Mouse (Mus musculus) cerebellum, adult 11-12 months (tissue): ENCODE results near the gene Nr2e3.
A peak's percentile ranks its signal among the peaks of the same experiment; 100 is the strongest.
"Not testable (repeated sequence)": the region's sequence is repeated elsewhere in the genome, so short reads cannot be mapped to it uniquely, and the experiment has no call there.

Experiments used
- DNase-seq: peaks from one replicate; pipeline ENCODE4 v3.0.0; 2022

Gene Nr2e3

DNA sequence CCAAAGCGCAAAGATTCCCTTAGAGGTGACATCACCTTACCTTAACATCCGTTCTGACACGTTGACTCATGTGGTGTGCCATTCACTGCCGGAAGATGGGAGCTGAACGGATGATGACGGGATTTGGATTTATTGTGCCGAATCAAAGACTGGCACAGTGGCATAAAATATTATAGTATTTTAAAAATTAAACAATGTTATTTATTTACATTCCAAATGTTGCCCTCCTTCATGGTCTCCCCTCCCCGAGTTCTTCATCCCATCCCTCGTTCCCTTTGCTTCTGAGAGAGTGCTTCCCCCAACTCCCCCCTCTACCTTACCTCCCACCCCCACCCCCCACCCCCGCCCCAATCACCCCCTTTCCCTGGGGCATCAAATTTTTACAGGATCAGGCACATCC is at the start of gene Nr2e3:
Gene Nr2e3, minus strand, starts transcription at position 101 of the 400 bp plus-strand sequence.
- no peak for DNase-seq

DNA sequence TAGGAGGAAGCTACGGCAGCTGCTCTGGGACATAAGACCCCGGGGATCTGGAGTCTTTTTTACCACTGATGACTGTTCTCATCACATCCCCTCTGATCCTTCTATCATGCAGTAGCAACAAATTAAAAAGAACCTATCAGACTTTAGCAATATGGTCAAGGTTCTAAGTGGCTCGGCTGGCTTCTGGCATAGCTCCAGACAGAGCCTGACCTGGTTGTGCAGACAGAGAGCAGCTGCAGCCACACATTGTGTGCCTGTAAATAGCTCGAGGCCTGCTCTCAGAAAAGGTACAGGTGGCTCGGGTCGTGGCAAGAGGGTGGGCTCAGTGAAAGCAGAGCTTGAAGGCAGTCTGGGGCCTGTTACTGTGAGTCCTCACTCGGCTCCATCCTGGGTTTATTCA is 48.5 kb upstream of the Nr2e3 start:
- peak; percentile 12 for DNase-seq

DNA sequence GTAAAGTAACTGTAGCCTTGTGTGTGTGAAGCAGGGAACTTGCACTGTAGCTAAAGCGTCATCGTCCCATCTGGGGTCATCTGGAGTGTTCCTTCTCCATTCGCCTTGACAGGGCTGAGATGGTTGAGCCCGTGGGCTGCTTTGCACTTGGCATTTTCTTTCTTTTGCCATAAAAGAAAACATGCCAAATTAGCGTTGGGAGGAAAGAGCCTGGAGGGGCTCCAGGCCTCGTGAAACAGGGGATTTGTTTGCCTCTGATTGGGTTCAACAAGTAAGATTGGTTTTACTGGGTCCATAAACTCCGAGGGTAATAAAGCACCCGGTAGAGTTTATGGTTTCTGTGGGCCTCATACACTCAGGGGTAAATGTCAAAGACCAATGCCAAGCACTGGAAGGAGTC is 41.9 kb upstream of the Nr2e3 start:
- DNase-seq = no peak

DNA sequence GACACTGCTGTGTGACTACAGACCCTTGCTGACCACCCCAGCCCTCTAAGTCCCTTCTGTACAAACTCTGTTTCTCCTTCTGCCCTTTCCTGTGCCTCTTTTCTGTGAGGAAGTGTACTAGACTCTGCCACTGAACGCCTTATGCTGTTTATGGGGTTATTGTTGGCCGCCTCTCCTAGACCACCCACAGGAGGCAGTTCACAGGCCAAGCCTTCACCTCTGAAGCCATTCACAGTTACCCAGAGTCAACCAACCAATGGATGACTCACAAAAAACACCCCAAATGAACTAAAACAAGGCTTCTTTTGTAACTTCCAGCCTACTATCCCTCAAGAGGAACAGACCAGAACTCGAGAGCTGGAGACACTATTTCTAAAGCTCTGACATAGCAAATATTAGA is 41.0 kb upstream of the Nr2e3 start:
- DNase-seq = no peak

DNA sequence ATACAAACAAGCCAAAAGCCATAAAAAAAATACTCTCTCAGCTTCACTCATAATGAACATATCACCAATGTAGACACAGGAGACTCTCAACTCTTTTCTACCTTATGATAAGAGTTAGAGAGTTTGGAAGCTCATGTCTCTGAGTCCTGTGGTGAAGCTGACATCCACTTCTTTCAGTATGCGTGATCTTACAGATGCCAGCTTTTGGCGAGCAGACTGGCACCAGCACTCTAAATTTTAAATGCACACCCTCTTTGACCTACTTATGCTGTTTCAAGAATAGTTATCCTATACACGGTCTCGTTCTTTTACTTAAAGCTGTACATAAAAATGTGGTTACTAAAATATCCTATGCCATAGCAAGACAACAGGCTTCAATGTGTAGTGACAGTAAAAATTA is 37.3 kb upstream of the Nr2e3 start:
- no peak for DNase-seq

DNA sequence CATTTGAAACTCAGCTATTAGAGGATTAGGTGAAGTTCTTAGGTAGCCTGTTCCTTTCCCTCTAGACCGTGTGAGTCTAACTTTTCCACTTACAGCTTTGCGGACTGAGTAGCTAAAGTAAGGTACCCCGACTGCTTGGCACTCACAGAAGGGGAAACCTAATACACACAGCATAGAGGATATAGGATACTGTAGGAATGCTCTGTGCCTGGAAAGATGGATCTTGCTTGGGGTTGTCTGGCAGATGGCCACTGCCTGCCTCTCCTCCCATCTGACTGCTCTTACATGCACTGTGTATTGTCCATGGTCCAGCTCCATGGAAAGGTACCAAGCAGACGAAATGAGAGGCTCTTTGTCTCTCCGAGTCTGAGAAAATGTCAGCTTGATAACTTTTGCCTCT is 30.9 kb upstream of the Nr2e3 start:
- no peak for DNase-seq

DNA sequence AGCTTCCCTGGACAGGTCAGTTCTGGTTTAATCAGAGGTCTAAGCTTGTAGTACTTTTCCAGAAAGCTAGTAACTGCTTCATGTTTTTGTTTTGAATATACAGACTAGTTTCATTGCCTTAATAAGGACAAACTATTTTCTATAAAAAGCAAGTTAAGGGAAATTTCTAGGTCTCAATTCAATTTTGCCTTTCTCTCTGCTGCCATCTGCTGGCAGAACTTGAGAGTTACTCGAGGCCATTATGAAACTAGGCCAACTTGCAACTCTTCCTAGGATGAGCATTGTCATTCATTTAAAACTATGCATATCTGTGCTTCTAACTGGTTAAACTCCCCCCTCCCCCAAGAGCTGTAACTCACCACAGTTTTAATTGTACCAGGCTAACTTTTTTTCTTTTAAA is 29.4 kb upstream of the Nr2e3 start:
- peak; percentile 9 for DNase-seq

DNA sequence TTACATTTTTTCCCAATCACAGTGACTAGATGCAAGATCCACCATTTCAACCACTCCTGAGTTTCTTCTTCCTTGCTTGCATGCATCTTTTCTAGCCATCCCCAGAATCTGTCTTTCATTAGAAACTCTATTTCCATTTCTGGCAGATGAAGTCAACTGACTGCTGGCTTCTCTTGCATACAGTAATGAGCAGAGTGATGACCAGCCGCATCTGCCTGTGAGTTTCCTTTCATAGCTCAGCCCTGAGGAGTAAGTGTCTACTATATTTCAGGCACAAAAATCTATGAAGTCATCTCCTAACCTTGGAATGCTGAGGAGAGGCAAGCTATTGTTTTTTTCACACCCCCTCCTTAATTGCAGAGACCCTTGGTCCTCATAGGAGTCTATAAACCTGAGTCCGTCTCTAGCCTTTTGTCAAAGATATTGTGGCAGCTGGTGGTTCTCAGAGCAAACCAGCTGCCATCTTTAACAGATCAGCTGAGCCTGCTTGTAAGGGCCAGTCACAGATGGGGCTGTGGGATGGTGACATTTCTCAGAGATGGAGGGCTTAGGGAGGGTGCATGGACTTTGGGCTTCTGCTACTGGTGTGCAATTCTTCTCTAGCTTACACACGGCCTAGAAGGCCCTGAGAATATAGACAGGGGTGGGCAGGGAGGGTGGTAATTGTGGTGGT is 25.6 kb upstream of the Nr2e3 start:
- no peak for DNase-seq

DNA sequence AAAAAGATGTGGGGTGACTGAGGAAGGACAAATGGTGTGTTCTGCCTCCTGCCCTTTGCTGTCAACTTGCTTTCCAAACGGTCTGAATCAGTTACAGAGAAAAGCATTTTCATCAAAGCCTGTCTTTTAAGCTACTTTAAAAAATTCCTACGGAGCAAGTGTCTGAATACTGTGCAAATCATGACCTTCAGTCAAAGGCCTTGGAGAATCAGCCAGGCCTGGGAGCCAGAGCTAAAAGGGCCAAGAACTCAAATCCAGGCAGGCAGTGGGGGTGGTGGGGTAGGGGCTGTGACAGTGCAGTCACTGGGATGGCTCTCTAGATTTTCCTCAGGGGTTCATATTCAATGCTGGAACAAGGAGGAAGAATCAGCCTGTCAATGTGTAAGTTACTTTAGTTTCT is 20.7 kb upstream of the Nr2e3 start:
- DNase-seq = no peak

DNA sequence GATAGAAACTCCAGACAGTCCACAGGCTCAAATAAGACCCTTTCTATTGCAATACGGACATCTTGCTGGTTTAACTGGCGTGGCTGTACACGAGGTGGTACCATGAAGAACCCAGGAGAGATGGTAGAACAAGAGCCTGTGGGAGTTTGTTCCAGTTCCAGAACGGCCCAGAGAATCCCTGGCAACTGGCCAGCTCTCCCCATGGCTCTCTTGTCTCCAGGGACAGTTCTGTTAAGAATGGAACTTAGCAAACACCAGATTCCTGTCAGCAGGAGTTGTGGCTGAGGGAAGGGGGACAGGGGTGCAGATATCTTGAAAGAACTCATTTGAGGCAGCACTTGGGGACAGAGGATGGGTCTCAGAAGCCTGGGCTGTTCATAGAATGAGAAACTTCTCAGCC is 10.8 kb upstream of the Nr2e3 start:
- no peak for DNase-seq

DNA sequence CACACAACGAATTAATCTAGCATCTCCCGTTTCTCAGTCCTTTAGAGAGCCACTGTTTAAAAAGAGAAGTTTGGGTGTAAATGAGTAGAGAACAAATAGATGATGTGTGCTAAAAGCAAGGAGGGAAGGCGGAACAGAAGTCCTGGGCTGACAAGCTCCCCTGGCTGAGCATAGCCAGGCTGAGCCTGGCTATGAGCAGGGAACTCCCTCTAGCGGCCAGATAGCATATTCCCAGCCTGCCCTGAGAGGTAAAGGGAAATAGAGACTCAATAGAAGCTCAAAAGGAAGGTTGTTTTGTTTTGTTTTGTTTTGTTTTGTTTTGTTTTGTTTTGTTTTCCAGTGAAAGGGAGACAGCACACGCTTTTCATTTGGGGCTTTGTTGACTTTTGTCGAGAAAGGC is 8.9 kb upstream of the Nr2e3 start:
- peak; percentile 18 for DNase-seq

DNA sequence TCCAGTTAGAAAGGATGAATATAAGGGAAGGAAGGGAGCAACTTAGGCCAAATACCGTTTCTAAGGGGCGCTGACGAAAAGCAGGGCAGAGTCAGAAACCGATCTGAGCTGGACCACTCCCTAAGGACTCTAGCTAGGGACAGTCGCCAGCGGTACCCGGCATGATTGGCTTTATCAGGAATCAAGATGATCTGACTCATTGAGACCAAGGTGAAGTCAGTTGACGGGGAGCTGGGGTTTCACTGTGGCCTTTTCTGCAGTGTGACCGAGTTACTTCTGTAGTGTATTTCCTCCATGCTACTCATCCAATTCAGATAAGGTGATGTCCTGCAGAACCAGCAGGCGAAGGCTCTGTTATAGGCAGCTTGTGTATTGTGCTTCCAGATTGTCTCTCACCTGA is 4.6 kb upstream of the Nr2e3 start:
- no peak for DNase-seq

DNA sequence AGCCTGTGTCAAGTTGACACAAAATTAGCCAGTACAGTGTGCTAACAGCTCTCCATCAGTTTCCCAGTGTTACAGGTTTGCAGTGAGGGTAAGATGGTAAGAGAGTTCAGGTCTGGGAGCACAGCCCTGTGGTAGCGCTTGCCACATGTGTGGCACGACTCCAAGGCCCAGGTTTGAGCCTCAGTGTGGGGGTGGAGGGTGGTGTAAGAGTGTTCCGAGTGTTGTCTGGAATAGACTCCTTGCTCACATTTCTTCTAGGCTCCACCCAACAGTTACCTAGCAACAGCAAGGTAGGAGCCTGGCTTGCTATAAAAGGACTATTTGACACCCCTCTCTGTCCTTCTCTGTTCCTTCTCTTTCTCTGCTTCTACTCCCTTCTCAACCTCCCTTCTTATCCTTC is 3.9 kb upstream of the Nr2e3 start:
- no peak for DNase-seq

DNA sequence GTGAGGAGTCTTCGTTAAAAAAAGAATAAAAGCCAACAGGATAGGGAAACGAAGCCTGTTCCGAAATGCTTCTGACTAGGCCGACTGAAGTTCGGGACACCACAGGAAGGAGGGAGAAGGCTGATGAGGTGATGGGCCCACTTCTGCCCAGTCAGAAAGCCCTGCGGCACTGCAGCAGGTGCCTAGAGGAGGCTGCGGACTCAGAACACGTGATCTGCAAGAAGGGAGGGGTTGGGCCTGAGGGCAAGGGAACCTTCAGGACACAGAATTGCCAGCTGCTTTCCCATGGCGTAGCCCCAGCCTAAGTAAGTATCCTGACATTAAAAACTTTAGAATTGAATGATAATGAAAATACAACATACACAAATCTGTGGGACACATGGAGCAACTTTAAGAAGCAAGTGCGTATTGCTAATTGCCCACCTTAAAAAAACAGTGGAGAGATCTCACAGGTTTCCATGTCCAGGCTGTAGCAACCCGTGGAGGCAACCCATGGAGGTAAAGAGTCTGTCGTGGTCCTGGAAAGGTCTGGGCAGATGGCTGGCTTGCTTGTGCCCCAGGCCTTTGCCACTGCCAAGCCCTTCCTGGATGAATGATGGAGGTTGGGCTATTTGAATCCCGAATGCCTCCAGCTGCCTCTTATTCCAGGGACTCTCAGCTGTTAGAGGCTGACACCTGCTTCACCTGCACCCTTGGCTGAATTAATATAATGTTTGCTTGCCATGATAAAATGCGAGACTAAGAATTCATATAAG is 919 bp upstream of the Nr2e3 start:
- DNase-seq = no peak

DNA sequence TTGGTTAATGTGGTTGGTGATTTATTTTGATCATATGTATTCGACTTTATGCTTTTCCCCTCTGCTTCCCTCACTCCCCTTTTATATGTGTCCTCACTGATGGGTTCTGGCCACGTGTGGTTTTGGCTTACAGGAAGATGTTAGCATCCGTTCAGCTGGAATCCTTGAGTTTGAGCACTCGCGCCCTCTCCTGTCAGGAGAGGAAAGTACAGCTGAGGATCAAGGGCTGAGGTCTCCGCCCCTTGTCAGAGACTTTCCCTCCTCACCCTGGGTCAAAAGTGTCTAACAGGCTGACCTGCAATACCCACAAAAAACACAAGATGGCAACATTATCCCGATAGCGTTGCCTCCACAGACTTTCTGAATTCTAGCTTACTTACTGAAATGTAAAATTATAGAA is 1.2 kb downstream of the Nr2e3 start:
- peak; percentile 63 for DNase-seq

DNA sequence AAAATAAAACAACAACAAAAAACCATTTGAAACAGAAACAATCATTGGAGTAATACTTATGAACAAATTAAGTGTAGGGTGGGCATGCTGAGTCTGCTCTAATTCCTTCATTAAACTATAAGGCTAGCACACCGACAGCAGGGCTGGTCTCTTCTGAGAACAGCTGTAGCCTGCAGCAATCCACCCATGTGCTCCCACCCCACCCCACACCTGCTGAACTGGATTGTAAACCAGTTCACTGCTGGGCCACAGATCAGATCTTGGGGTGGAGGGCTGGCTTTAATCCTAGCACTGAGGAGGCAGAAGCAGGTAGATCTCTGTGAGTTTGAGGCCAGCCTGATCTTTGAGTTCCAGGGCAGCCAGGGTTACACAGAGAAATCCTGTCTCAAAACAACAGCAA is 2.3 kb downstream of the Nr2e3 start:
- not testable (repeated sequence) for DNase-seq

DNA sequence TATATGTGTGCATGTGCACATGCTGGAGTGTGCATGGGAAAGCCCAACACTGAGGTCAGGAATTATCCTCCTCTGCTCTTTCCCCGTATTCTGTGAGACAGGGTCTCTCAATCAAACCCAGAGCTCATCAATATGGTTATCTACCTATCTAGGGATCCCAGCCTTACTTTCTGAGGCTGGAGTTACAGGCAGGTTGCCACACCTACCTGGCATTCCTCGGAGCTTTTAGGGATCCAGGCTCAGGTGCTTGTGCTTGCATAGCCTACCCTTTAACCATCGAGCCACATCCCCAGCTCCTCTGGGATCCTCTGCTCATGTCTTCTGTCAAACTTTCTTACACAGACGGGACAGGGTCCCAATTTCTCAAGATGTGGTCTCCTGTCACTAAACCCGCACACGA is 4.0 kb downstream of the Nr2e3 start:
- no peak for DNase-seq

DNA sequence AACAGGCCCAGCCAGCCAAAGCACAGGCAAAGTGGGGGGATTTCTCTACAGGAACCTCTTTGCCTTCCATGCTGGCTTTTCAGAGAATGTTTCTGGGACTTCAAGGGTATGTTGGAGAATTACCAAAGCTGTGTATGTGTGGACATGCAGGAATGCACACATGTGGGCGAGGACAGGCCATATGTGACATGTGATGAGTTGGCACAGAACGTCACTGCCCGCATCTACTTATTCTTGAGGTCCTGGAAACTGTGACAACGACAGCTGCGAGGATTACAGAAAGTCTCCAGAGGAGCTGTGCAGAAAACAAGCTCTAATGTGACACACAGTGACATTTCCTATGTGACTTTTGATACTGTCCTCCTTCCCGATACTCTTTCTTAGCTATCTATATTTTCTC is 4.8 kb downstream of the Nr2e3 start:
- DNase-seq = no peak

DNA sequence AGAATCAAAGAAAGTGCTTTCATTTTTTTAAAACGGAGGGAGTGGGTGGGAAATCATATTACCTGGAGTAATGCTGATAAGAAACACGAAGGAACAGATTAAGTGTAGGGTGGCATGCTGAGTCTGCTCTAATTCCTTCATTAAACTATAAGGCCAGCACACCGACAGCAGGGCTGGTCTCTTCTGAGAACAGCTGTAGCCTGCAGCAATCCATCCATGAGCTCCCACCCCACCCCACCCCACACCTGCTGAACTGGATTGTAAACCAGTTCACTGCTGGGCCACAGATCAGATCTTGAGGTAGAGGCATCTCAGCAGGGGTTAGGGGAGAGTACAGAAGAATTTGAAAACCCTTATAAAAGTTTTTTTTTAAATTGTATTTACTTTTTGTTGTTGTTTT is 5.3 kb downstream of the Nr2e3 start:
- DNase-seq = no peak

DNA sequence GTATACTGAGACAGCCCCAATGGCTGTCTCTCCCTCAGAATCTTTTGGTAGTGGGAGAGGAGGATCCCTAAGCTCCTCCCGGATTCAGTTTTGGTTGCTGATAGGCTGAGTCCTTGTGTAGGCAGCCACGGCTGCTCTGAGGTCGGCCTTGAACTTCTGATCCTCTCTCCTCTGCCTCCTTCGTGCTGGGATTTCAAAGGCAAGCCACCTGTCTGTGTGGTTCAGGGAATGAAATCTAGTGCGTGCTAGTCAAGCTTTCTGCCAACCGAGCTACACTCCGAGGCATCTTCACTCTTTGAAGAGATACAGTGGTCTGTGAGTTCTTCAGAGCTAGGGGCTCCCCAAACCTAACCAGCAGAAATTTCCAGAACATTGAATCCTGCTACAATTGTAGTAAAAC is 6.9 kb downstream of the Nr2e3 start:
- DNase-seq = no peak

DNA sequence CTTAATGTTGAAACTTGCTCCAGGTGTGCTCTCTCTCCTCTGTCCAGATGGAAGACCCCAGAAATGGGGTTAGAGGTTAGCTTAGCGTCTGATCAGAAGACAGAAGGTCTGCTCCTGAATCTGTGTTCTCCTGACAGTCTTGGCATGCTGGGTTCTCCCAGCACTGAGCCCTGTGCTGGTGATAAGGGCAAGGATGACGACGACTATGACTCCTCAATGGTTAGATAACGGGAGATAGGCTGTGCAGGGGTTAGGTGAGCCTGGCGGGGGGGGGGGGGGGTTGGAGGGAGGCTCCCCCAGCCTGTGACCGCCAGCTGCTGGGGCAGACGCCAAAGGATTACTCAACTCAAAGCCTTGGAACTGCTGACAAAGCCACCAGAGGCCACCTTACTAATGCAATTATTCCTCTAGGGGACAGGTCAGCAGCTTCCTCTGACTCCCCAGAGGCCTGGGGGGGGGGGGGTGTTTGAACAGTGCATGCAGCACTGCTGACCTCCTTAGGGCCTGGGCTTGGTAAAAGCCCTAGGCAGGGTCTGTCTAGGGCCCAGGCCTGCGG is 7.9 kb downstream of the Nr2e3 start:
- DNase-seq = no peak

DNA sequence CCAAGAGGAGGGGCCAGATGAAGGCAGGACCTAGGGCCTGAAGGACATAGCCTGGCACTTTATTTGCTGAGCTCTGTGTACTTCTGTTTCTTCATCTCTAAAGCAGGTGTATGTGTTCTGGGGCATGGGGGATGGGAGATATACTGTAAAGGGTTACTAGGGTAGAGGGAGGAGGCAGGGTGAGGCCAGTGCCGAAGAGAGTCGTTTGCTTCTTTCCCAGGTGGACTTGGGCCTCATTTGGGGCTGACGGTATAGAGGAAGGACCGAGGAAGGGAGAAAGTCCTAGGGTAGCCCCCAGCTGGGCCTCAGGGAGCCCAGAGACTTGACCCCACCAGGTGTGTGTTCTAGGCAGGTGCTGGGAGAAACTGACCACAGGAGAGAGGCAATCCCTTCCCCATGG is 8.5 kb downstream of the Nr2e3 start:
- no peak for DNase-seq

DNA sequence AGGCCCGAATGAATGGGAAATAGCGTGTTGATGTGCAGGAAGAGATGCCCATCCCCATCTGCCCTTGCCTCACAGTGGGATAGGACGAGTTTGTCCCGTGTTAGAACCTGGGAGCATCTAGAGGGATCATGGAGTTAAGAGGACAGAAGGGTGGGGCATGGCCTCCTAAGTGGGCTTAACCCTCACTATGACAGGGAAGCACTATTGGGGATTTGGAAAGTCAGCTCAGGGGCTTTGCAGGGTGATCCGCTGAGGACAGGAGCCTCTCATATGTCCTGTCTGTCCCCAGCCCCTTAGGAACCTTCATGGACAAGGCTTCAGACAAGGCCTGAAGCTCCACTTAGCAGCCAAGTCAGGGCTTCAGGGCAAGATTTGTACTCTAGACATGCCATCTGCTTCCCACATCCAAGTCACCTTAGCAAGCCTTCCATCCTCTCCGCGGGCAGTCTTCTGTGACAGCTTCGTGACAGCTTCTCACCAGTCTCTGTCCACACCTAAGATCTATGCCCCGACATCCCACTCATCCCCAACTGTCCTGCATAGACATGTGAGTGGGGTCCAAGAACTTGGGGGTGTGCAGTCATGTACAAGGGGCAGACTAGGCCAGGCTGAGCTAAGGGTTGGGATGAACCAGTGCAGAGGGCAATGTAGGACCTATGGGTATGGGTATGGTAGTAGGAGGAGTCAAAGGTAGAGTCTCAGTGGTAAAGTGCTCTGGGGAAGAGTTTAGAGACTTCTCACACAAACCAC is 9.3 kb downstream of the Nr2e3 start:
- no peak for DNase-seq

DNA sequence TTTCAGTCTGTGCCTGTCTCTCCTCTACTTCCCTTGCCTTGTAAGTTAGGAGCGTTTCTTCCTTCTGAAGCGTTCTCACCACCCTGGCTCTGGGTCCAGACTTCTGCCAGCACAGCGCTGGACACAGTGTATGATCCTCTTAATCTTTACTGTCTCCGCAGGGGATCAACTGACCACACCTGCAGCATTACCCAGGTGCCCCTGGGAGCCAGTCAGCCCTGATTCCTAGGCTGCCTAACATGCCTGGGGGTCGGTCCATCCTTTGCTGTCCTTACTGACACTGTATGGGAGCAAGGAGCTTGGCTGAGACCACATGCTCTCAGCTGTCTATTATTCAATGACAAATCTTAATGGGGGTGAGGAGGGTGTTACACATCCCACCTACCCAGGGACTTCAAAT is 10.5 kb downstream of the Nr2e3 start:
- no peak for DNase-seq
